Mouse (Mus musculus): Measurements from ENCODE around the gene Tbc1d8. TPM values are rescaled to one million over a fixed set of nuclear protein-coding genes. Genes with fewer than 3 reads are reported as not detected.
A peak's percentile ranks its signal among the peaks of the same experiment; 100 is the strongest.

Tbc1d8 gene
- polyA plus RNA-seq, 1 experiment = 26.8 TPM

- H3K4me3 ChIP-seq (ENCODE audit: control insufficient read depth, insufficient read depth, low read length) = no peak overlapping the region
- peak; percentile 81 for DNase-seq
- H3K4me1 ChIP-seq (replicated peaks; ENCODE audit: control insufficient read depth, insufficient read depth, low read length) = peaks cover 7% of the 10 kb centered on the region; the same call in 1 of the 2 replicates
- no peak for TF ChIP-seq POLR2A (IDR thresholded peaks at IDR 0.05; ENCODE audit: control insufficient read depth, extremely low read depth, insufficient read depth, low read length, poor library complexity)
- peak; percentile 91 for TF ChIP-seq CTCF (IDR thresholded peaks at IDR 0.05; ENCODE audit: borderline replicate concordance, control insufficient read depth, extremely low read depth, insufficient read depth, low read length, poor library complexity)
- H3K27ac ChIP-seq (ENCODE audit: control insufficient read depth, insufficient read depth, low read length) = no peak overlapping the region
- no peaks in the 10 kb centered on the region for H3K36me3 ChIP-seq (ENCODE audit: control insufficient read depth, insufficient read depth, low read length)
- WGBS = 89% methylated on average over 3 of the region's 3 CpGs
- H3K27me3 ChIP-seq (ENCODE audit: control insufficient read depth, insufficient read depth, low read length) = no peaks in the 10 kb centered on the region
These were observed 86.4 kb downstream of the Tbc1d8 start for GRCm38 (mm10) chr1:39392189-39392588.

GRCm38 (mm10) chr1:39391652-39392051 lies 86.9 kb downstream of the Tbc1d8 start:
- no peak for DNase-seq
- TF ChIP-seq CTCF (IDR thresholded peaks at IDR 0.05; ENCODE audit: borderline replicate concordance, control insufficient read depth, extremely low read depth, insufficient read depth, low read length, poor library complexity) (no peak), POLR2A (IDR thresholded peaks at IDR 0.05; ENCODE audit: control insufficient read depth, extremely low read depth, insufficient read depth, low read length, poor library complexity) (no peak)
- Histone ChIP-seq H3K27me3 (ENCODE audit: control insufficient read depth, insufficient read depth, low read length) (no peaks in the 10 kb centered on the region), H3K4me1 (replicated peaks; ENCODE audit: control insufficient read depth, insufficient read depth, low read length) (peaks cover 7% of the 10 kb centered on the region; the same call in 1 of the 2 replicates), H3K36me3 (ENCODE audit: control insufficient read depth, insufficient read depth, low read length) (no peaks in the 10 kb centered on the region), H3K27ac (ENCODE audit: control insufficient read depth, insufficient read depth, low read length) (no peak overlapping the region), H3K4me3 (ENCODE audit: control insufficient read depth, insufficient read depth, low read length) (no peak overlapping the region)
- WGBS = 95% methylated on average over 6 of the region's 6 CpGs

- Histone ChIP-seq H3K36me3 (ENCODE audit: control insufficient read depth, insufficient read depth, low read length) (no peaks in the 10 kb centered on the region), H3K27ac (ENCODE audit: control insufficient read depth, insufficient read depth, low read length) (no peak overlapping the region), H3K4me1 (replicated peaks; ENCODE audit: control insufficient read depth, insufficient read depth, low read length) (no peaks in the 10 kb centered on the region), H3K4me3 (ENCODE audit: control insufficient read depth, insufficient read depth, low read length) (no peak overlapping the region), H3K27me3 (ENCODE audit: control insufficient read depth, insufficient read depth, low read length) (no peaks in the 10 kb centered on the region)
- 97% methylated on average over 11 of the region's 11 CpGs for WGBS
- no peak for DNase-seq
- TF ChIP-seq POLR2A (IDR thresholded peaks at IDR 0.05; ENCODE audit: control insufficient read depth, extremely low read depth, insufficient read depth, low read length, poor library complexity) = no peak
- TF ChIP-seq CTCF (IDR thresholded peaks at IDR 0.05; ENCODE audit: borderline replicate concordance, control insufficient read depth, extremely low read depth, insufficient read depth, low read length, poor library complexity) = no peak
These were observed 89.2 kb downstream of the Tbc1d8 start for GRCm38 (mm10) chr1:39389338-39389737.

GRCm38 (mm10) chr1:39388163-39388562 lies 90.4 kb downstream of the Tbc1d8 start:
- Histone ChIP-seq H3K27me3 (ENCODE audit: control insufficient read depth, insufficient read depth, low read length) (no peaks in the 10 kb centered on the region), H3K27ac (ENCODE audit: control insufficient read depth, insufficient read depth, low read length) (no peak overlapping the region), H3K4me1 (replicated peaks; ENCODE audit: control insufficient read depth, insufficient read depth, low read length) (no peaks in the 10 kb centered on the region), H3K4me3 (ENCODE audit: control insufficient read depth, insufficient read depth, low read length) (no peak overlapping the region), H3K36me3 (ENCODE audit: control insufficient read depth, insufficient read depth, low read length) (no peaks in the 10 kb centered on the region)
- no peak for TF ChIP-seq POLR2A (IDR thresholded peaks at IDR 0.05; ENCODE audit: control insufficient read depth, extremely low read depth, insufficient read depth, low read length, poor library complexity)
- TF ChIP-seq CTCF (IDR thresholded peaks at IDR 0.05; ENCODE audit: borderline replicate concordance, control insufficient read depth, extremely low read depth, insufficient read depth, low read length, poor library complexity) = no peak
- WGBS = 98% methylated on average over 2 of the region's 2 CpGs
- DNase-seq = no peak

- no peaks in the 10 kb centered on the region for H3K27me3 ChIP-seq (ENCODE audit: control insufficient read depth, insufficient read depth, low read length)
- no peak for TF ChIP-seq POLR2A (IDR thresholded peaks at IDR 0.05; ENCODE audit: control insufficient read depth, extremely low read depth, insufficient read depth, low read length, poor library complexity)
- no peak for TF ChIP-seq CTCF (IDR thresholded peaks at IDR 0.05; ENCODE audit: borderline replicate concordance, control insufficient read depth, extremely low read depth, insufficient read depth, low read length, poor library complexity)
- no peaks in the 10 kb centered on the region for H3K36me3 ChIP-seq (ENCODE audit: control insufficient read depth, insufficient read depth, low read length)
- no peak overlapping the region for H3K4me3 ChIP-seq (ENCODE audit: control insufficient read depth, insufficient read depth, low read length)
- 95% methylated on average over 4 of the region's 4 CpGs for WGBS
- H3K27ac ChIP-seq (ENCODE audit: control insufficient read depth, insufficient read depth, low read length) = no peak overlapping the region
- no peaks in the 10 kb centered on the region for H3K4me1 ChIP-seq (replicated peaks; ENCODE audit: control insufficient read depth, insufficient read depth, low read length)
- DNase-seq = no peak
These were observed 91.1 kb downstream of the Tbc1d8 start for GRCm38 (mm10) chr1:39387497-39387896.

GRCm38 (mm10) chr1:39386456-39386855 lies 92.1 kb downstream of the Tbc1d8 start:
- WGBS = 89% methylated on average over 3 of the region's 3 CpGs
- H3K36me3 ChIP-seq (ENCODE audit: control insufficient read depth, insufficient read depth, low read length) = no peaks in the 10 kb centered on the region
- H3K27ac ChIP-seq (ENCODE audit: control insufficient read depth, insufficient read depth, low read length) = no peak overlapping the region
- TF ChIP-seq POLR2A (IDR thresholded peaks at IDR 0.05; ENCODE audit: control insufficient read depth, extremely low read depth, insufficient read depth, low read length, poor library complexity) (no peak), CTCF (IDR thresholded peaks at IDR 0.05; ENCODE audit: borderline replicate concordance, control insufficient read depth, extremely low read depth, insufficient read depth, low read length, poor library complexity) (no peak)
- H3K4me1 ChIP-seq (replicated peaks; ENCODE audit: control insufficient read depth, insufficient read depth, low read length) = no peaks in the 10 kb centered on the region
- DNase-seq = no peak
- H3K4me3 ChIP-seq (ENCODE audit: control insufficient read depth, insufficient read depth, low read length) = no peak overlapping the region
- no peaks in the 10 kb centered on the region for H3K27me3 ChIP-seq (ENCODE audit: control insufficient read depth, insufficient read depth, low read length)

GRCm38 (mm10) chr1:39384914-39385313 lies 93.6 kb downstream of the Tbc1d8 start:
- WGBS = 69% methylated on average over 9 of the region's 9 CpGs
- TF ChIP-seq POLR2A (IDR thresholded peaks at IDR 0.05; ENCODE audit: control insufficient read depth, extremely low read depth, insufficient read depth, low read length, poor library complexity) (no peak), CTCF (IDR thresholded peaks at IDR 0.05; ENCODE audit: borderline replicate concordance, control insufficient read depth, extremely low read depth, insufficient read depth, low read length, poor library complexity) (no peak)
- H3K4me3 ChIP-seq (ENCODE audit: control insufficient read depth, insufficient read depth, low read length) = no peak overlapping the region
- no peaks in the 10 kb centered on the region for H3K4me1 ChIP-seq (replicated peaks; ENCODE audit: control insufficient read depth, insufficient read depth, low read length)
- H3K27me3 ChIP-seq (ENCODE audit: control insufficient read depth, insufficient read depth, low read length) = no peaks in the 10 kb centered on the region
- H3K27ac ChIP-seq (ENCODE audit: control insufficient read depth, insufficient read depth, low read length) = no peak overlapping the region
- no peak for DNase-seq
- no peaks in the 10 kb centered on the region for H3K36me3 ChIP-seq (ENCODE audit: control insufficient read depth, insufficient read depth, low read length)

Data from thymus, adult 2 months (tissue).